Mouse (Mus musculus) erythroid progenitor cell, adult 5-6 weeks (primary cell): ENCODE results near the gene Cep162. TPM values are rescaled to one million over a fixed set of nuclear protein-coding genes. Genes with fewer than 3 reads are reported as not detected.

Experiments used
- ATAC-seq: replicated peaks from 2 replicates; pipeline ENCODE4 v1.8.0; 2016; ENCODE audit warnings: moderate number of reproducible peaks, mild to moderate bottlenecking, moderate TSS enrichment, inconsistent platforms; ENCODE audit not compliant: poor library complexity, low FRiP score, severe bottlenecking
- total RNA-seq, 2 experiments: library from RNA; stranded (forward) in 1 of 2; stranded (reverse) in 1 of 2; fragments of 150-400 nt in 1 of 2; fragments of 186-747, 209-891 nt in 1 of 2; gene quantifications; 2 replicates each; pipeline versions ENCODE4 v1.2.3 to v1.2.4; 2015 to 2017; ENCODE audit warnings: low replicate concordance in 2 of 2

Gene Cep162
- total RNA-seq, 2 experiments from 2014 or later, result 10.5 to 14.3 TPM

DNA sequence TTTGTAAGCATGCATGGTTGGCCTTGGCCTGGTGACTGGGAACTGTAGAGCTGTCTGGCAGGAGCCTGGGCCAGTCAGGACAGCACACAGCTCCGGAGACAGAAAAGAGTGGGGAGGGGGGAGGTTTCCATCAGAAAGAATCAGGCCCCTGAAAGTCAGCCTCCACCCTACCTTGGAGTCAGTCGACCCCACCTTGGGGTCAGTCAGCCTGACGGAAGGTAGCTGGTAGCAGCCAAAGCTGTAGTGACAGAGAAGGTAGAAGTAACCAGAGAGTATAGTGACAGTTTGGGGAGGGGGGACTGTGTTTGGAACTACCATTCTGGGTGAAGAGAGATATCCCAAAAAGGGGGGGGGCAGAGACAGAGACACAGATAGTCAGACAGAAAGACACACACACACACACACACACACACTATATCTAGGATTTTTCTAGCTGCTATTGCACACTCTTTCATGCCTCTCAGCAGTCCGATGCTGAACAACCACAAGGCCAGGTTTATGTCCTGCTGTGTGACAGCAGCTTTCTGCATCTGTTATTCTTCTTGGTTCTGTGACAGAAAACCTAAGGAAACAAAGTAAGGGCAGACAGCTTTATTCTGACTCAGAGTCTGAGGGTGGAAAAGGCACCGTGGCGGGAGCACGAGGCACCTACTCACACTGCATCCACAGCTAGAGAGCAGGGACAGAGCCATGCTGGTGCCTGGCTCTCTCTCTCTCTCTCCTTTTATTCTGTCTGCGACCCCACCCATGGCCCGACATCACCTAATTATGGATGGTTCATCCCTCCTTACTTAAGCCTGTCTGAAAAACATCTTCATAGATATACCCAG is 88.1 kb downstream of the Cep162 start:
- no peak for ATAC-seq

GRCm38 (mm10) chr9:87162559-87162958 is 92.8 kb downstream of the Cep162 start:
- ATAC-seq, result no peak

DNA sequence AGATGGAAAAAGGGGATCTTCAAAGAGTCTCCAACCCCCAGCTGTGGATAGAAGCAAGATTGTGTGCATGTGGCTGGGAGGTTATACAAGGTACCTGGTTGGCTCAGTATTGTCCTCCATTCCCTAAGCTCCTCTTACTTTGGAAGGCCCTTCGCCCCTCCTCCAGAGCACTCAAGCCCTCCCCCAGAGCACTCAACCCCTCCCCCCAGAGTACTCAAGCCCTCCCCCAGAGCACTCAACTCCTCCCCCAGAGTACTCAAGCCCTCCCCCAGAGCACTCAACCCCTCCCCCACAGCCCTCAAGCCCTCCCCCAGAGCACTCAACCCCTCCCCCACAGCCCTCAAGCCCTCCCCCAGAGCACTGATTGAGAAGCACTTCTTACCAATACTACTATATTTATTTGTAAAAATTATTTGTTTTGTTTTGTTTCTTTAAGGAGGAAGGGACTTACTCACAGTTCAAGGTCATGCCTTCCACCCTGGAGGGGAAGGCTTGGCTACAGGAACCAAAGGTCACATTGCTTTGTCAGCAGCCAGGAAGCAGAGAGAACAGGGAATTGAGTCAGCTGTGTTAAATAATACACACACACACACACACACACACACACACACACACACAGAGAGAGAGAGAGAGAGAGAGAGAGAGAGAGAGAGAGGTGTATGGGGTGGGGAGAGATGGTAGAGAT is 102.6 kb downstream of the Cep162 start:
- no peak for ATAC-seq

DNA sequence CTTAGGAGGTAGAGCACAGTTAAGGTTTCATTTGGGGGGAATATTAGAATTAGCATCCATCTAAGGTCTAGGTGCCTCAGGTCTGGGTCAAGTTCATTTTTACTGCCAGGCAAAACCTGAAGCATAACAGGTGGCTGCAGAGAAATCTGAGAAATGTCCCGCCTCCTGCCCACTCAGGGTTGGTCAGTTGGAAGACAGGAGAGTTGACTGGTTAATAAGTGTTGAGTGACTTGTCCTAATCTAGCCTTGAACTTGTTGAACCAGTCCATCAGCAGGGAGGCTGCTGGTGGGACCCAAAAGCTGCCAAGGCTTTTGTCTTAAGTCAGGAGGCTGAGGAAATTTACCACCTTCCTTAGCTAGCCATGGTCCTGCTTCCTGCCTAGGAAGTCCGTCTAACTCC is 107.4 kb downstream of the Cep162 start:
- ATAC-seq, result no peak

GRCm38 (mm10) chr9:87146400-87146799 is 108.9 kb downstream of the Cep162 start:
- ATAC-seq, result no peak

DNA sequence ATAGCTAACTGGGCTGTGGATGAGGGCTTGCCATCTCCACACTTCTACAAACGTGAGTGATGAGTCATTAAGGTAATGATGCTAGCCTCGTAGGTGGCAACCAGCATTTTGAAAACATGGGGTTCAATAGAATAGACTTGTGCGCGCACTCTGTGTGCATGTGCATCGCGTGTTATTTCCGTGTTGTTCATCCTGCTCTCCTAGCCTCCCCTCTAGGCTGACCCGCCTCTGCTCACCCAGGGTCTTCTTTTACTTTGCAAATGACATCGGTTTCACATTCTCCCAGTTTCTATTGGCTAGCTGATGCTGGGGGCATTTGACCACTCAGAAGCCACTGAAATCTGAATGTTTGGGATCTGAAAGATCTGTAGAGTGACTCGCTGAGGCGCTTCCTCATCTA is 109.7 kb downstream of the Cep162 start:
- no peak for ATAC-seq

DNA sequence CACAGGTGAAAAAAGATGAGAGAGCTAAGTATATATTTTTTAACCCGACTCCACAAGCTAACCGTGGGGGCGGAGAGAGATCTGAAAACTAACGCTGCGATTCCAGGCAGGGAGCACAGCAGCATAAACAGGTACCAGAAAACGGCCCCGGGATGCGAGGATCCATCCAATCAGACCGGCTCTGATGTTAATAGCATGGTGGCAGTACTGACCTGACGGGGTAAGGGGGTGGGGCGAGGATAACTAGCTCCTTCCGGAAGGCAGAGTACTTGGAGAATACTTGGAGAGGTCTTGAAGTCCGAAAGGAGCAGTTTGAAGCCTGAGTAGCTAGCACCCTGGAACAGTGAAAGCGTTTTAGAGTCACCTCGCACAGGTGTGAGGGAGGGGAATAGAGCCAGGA is 110.2 kb downstream of the Cep162 start:
- ATAC-seq, result no peak

DNA sequence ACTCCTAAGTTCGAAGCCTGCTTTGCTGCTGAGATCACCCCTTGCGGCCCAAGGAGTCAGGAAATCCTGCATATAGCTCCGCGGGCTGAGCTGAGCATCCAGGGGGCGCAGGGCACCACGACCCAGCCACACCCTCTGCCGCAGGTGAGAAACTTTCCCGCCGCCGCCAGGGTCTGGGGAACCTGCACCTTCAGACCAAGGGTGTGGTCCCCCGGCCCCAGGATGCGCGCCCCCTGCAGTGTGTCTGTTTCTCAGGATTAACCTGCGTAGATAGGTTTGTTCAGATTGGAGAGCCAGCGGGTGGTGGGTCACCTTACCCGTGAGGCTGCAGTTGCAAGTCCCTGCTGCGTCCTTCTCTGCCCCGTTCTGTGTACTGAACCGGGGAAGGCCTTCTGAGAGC is 110.8 kb downstream of the Cep162 start:
- no peak for ATAC-seq

- ATAC-seq, result no peak
These were observed 111.2 kb downstream of the Cep162 start, which contains the start of gene Mrap2 for GRCm38 (mm10) chr9:87144106-87144505. Gene Mrap2 (plus strand): TSS chr9:87144306.

DNA sequence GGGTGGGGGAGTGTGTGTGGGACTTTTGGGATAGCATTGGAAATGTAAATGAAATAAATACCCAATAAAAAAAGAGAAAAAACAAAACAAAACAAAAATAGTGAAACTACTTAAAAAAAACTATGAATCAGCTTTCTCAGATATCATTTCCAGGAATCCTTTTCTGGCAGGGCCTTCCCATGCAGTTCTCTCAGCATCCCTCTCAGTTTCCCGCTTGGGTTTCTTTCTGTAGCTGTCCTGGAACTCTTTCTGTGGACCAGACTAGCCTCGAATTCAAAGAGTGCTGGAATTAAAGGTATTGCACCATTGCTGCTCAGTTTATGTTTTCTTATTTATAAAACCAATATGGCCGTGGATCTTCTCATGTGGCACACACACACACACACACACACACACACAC is 112.3 kb downstream of the Cep162 start:
- no peak for ATAC-seq

Other genes starting within 250 kb of the Cep162 start
- gene Ripply2, start 240.0 kb downstream of the Cep162 start, total RNA-seq (2015; ENCODE audit: low replicate concordance), result not detected in 2 replicates
- not detected in 2 replicates for gene Ripply2, start 240.0 kb downstream of the Cep162 start, total RNA-seq (2017; ENCODE audit: low replicate concordance)
- 60.5 and 65.4 TPM in 2 replicates for gene Cyb5r4, start 233.5 kb downstream of the Cep162 start, total RNA-seq (2015; ENCODE audit: low replicate concordance)
- gene Cyb5r4, start 233.5 kb downstream of the Cep162 start, total RNA-seq (2017; ENCODE audit: low replicate concordance), result 29.8 and 41.5 TPM in 2 replicates
- not detected in 2 replicates for gene Mrap2, start 111.2 kb downstream of the Cep162 start, total RNA-seq (2015; ENCODE audit: low replicate concordance)
- gene Mrap2, start 111.2 kb downstream of the Cep162 start, total RNA-seq (2017; ENCODE audit: low replicate concordance), result not detected in 2 replicates